In the genomic region with DNA sequence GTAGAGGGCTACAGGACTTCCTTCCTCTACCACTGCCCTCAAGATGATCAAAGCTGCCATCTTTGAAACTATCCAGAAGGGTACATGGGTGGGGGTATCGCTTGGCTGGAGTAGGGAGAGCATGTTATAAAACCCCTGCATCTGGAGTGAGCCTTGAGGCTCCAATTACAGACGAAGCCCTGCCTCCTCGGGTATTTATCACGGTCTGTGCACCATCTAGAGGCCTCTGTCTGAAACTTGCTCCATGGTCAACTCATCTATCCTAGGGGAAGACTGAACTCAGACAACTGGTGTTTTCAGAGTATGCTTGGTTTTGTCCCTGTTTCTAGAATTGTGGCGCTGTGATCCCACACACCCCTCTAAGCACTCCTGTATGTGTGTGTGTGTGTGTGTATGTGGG, we compare ENCODE assay signal across 8 mouse cellular contexts. TPM values are rescaled to one million over a fixed set of nuclear protein-coding genes. Genes with fewer than 3 reads are reported as not detected.
DNase-seq lines count a peak whose midpoint lies in the region; ATAC-seq and TF ChIP-seq lines count a peak whose summit lies in the region.

No protein-coding gene starts in this region.

- no peak overlapping the region for H3K9ac ChIP-seq in ES-E14 (ENCODE audit: insufficient read depth, low read depth, low read length, poor library complexity, severe bottlenecking)
- no peak overlapping the region for H3K9ac ChIP-seq in forebrain, embryonic 15.5 days (replicated peaks)
- H3K9ac ChIP-seq in kidney, embryonic 16.5 days (replicated peaks; ENCODE audit: low read length) = no peak overlapping the region

- no peaks in the 10 kb centered on the region for H3K27me3 ChIP-seq in forebrain, embryonic 15.5 days
- no peaks in the 10 kb centered on the region for H3K27me3 ChIP-seq in kidney, embryonic 16.5 days (ENCODE audit: insufficient read depth, low read length)
- H3K27me3 ChIP-seq in thymus, adult 2 months (ENCODE audit: control insufficient read depth, insufficient read depth, low read length) = no peaks in the 10 kb centered on the region

- H3K4me1 ChIP-seq in ES-E14 (ENCODE audit: control insufficient read depth in 2 of 2, insufficient read depth in 2 of 2, low read length in 2 of 2, poor library complexity in 1 of 2) = no peaks in the 10 kb centered on the region
- no peaks in the 10 kb centered on the region for H3K4me1 ChIP-seq in forebrain, embryonic 15.5 days
- H3K4me1 ChIP-seq in kidney, embryonic 16.5 days (ENCODE audit: insufficient read depth, low read length) = peaks cover 4% of the 10 kb centered on the region; the same call in 1 of the 2 replicates
- H3K4me1 ChIP-seq in thymus, adult 2 months (replicated peaks; ENCODE audit: control insufficient read depth, insufficient read depth, low read length) = no peaks in the 10 kb centered on the region

- in situ Hi-C loops in ES-E14 (cut with MboI; ENCODE audit: low sequenced_read_pairs in 2 of 2, unreplicated experiment in 2 of 2) = loop anchor here in 1 of 2 experiments (25.0 kb wide), 1 partner anchor 712 kb away; no protein-coding TSS in a partner anchor

- no peak for TF ChIP-seq CTCF in thymus, adult 2 months (IDR thresholded peaks at IDR 0.05; ENCODE audit: borderline replicate concordance, control insufficient read depth, extremely low read depth, insufficient read depth, low read length, poor library complexity)

- H3K36me3 ChIP-seq in ES-E14 (ENCODE audit: control insufficient read depth, insufficient read depth, low read length, poor library complexity, severe bottlenecking) = no peaks in the 10 kb centered on the region
- no peaks in the 10 kb centered on the region for H3K36me3 ChIP-seq in forebrain, embryonic 15.5 days
- H3K36me3 ChIP-seq in kidney, embryonic 16.5 days (ENCODE audit: insufficient read depth, low read length) = no peaks in the 10 kb centered on the region
- no peaks in the 10 kb centered on the region for H3K36me3 ChIP-seq in thymus, adult 2 months (ENCODE audit: control insufficient read depth, insufficient read depth, low read length)

- H3K4me3 ChIP-seq in ES-E14 (ENCODE audit: insufficient read depth in 1 of 2, low read depth in 1 of 2, low read length in 2 of 2, poor library complexity in 1 of 2, severe bottlenecking in 1 of 2) = no peak overlapping the region
- no peak overlapping the region for H3K4me3 ChIP-seq in forebrain, embryonic 15.5 days
- H3K4me3 ChIP-seq in kidney, embryonic 16.5 days (ENCODE audit: low read length) = no peak overlapping the region
- H3K4me3 ChIP-seq in thymus, adult 2 months (ENCODE audit: control insufficient read depth, insufficient read depth, low read length) = no peak overlapping the region

- H3K4me2 ChIP-seq in forebrain, embryonic 15.5 days (replicated peaks) = no peak overlapping the region
- no peak overlapping the region for H3K4me2 ChIP-seq in kidney, embryonic 16.5 days (replicated peaks; ENCODE audit: low read depth, low read length)

- TF ChIP-seq POLR2A in thymus, adult 2 months (IDR thresholded peaks at IDR 0.05; ENCODE audit: control insufficient read depth, extremely low read depth, insufficient read depth, low read length, poor library complexity) = no peak

- WGBS in forebrain, embryonic 15.5 days = 54% methylated on average over 5 of the region's 5 CpGs
- WGBS in kidney, embryonic 16.5 days = 20% methylated on average over 5 of the region's 5 CpGs
- WGBS in thymus, adult 2 months = 91% methylated on average over 5 of the region's 5 CpGs

- no peaks in the 10 kb centered on the region for H3K9me3 ChIP-seq in ES-E14 (ENCODE audit: control insufficient read depth, insufficient read depth, low read depth, low read length)
- H3K9me3 ChIP-seq in forebrain, embryonic 15.5 days = no peaks in the 10 kb centered on the region
- no peaks in the 10 kb centered on the region for H3K9me3 ChIP-seq in kidney, embryonic 16.5 days (ENCODE audit: low read length)

- DNase-seq in cerebellum, postnatal 14 days = peak; percentile 46 to 51
- no peak for DNase-seq in cerebellum, adult 9-11 months
- no peak for DNase-seq in ES-E14 (ENCODE audit: low read depth, low spot score)
- DNase-seq in lung, postnatal 14 days = peak; percentile 46
- no peak for DNase-seq in thymus, adult 2 months

- no peak overlapping the region for H3K27ac ChIP-seq in ES-E14 (ENCODE audit: insufficient read depth, low read depth, low read length, poor library complexity, severe bottlenecking)
- no peak overlapping the region for H3K27ac ChIP-seq in forebrain, embryonic 15.5 days (replicated peaks)
- H3K27ac ChIP-seq in kidney, embryonic 16.5 days (ENCODE audit: low read length) = no peak overlapping the region
- H3K27ac ChIP-seq in thymus, adult 2 months (ENCODE audit: control insufficient read depth, insufficient read depth, low read length) = no peak overlapping the region

- ATAC-seq in forebrain, embryonic 15.5 days (replicated peaks) = peak; percentile 74
- ATAC-seq in kidney, embryonic 16.5 days (ENCODE audit: low FRiP score, low TSS enrichment) = peak; percentile 83
- no peak for ATAC-seq in activated CD4-positive, CD25-positive, alpha-beta regulatory T cell, adult 4 months

TF ChIP-seq in ES-E14, 5 proteins besides CTCF, POLR2A, EP300 and RAD21:
- TF ChIP-seq HCFC1 (IDR thresholded peaks at IDR 0.05; ENCODE audit: borderline replicate concordance, insufficient read depth, low read length) = no peak
- no peak for TF ChIP-seq MAFK (IDR thresholded peaks at IDR 0.05; ENCODE audit: insufficient read depth, low read depth, low read length)
- TF ChIP-seq ZC3H11A (IDR thresholded peaks at IDR 0.05; ENCODE audit: borderline replicate concordance, low read depth, low read length) = peak; percentile 77; the same call in 1 of the 2 replicates
- no peak for TF ChIP-seq CHD2 (IDR thresholded peaks at IDR 0.05; ENCODE audit: low read depth, low read length)
- no peak for TF ChIP-seq ZNF384 (IDR thresholded peaks at IDR 0.05; ENCODE audit: low read depth, low read length)

RNA-seq across cellular contexts. Expression of a gene that starts 59.7 kb away (rescaled TPM):
- total RNA-seq in ES-E14 (2012; rRNA removed) = not detected in 2 replicates
- polyA plus RNA-seq in forebrain, embryonic 15.5 days (2015; fragmentation: Nextera tagmentation; extraction: Ambion mirVana) = 0.47 TPM in 1 of 2 replicates, not detected in the other
- 4.6 and 5.6 TPM in 2 replicates for polyA plus RNA-seq in kidney, embryonic 16.5 days (2015; fragmentation: Nextera tagmentation; extraction: Ambion mirVana)
- polyA plus RNA-seq in activated CD4-positive, CD25-positive, alpha-beta regulatory T cell, adult 4 months (2017; shearing (Covaris generic)) = 10 to 100 TPM; 11.2 to 20.6 TPM
- 4.1 and 4.7 TPM in 2 replicates for polyA plus RNA-seq in thymus, adult 2 months (2012; rRNA removed)

Comparison
In these comparisons a context has a peak if more than half of its experiments do, and no peak if none do; other contexts are left out.
1. DNase-seq: peak in cerebellum, postnatal 14 days (2 of 2) and lung, postnatal 14 days (single experiment); none in cerebellum, adult 9-11 months (single experiment), ES-E14 (single experiment) and thymus, adult 2 months (single experiment).